Mouse (Mus musculus): ENCODE data around the gene Zg16. TPM values are rescaled to one million over a fixed set of nuclear protein-coding genes. Genes with fewer than 3 reads are reported as not detected.
"Not testable (repeated sequence)": the region's sequence is repeated elsewhere in the genome, so short reads cannot be mapped to it uniquely, and the experiment has no call there.

Gene Zg16
- polyA plus RNA-seq (2015; fragmentation: Nextera tagmentation; extraction: Ambion mirVana) = not detected in 2 replicates

GRCm38 (mm10) chr7:127087278-127088010, at the start of gene Zg16:
TSS of gene Zg16 (minus strand) at chr7:127087328.
- H3K27ac ChIP-seq (ENCODE audit: low read length); H3K4me2 ChIP-seq (ENCODE audit: low read length); H3K9ac ChIP-seq (ENCODE audit: low read depth, low read length); H3K4me1 ChIP-seq (ENCODE audit: control insufficient read depth, insufficient read depth, low read length); ATAC-seq; H3K36me3 ChIP-seq (ENCODE audit: control insufficient read depth, insufficient read depth, low read length); H3K27me3 ChIP-seq (ENCODE audit: control insufficient read depth, insufficient read depth, low read depth, low read length); H3K9me3 ChIP-seq (replicated peaks; ENCODE audit: control insufficient read depth, low read length, poor library complexity, severe bottlenecking); H3K4me3 ChIP-seq (ENCODE audit: low read depth, low read length): not testable (repeated sequence)
- WGBS = 87% methylated on average over 6 of the region's 6 CpGs

GRCm38 (mm10) chr7:127136181-127137071, 49.3 kb upstream of the Zg16 start:
- Histone ChIP-seq H3K4me1 (ENCODE audit: control insufficient read depth, insufficient read depth, low read length) (no peaks in the 10 kb centered on the region), H3K27me3 (ENCODE audit: control insufficient read depth, insufficient read depth, low read depth, low read length) (no peaks in the 10 kb centered on the region), H3K36me3 (ENCODE audit: control insufficient read depth, insufficient read depth, low read length) (no peaks in the 10 kb centered on the region), H3K9me3 (replicated peaks; ENCODE audit: control insufficient read depth, low read length, poor library complexity, severe bottlenecking) (no peaks in the 10 kb centered on the region), H3K4me3 (ENCODE audit: low read depth, low read length) (no peak overlapping the region), H3K27ac (ENCODE audit: low read length) (no peak overlapping the region), H3K4me2 (ENCODE audit: low read length) (no peak overlapping the region), H3K9ac (ENCODE audit: low read depth, low read length) (no peak overlapping the region)
- ATAC-seq = no peak
- WGBS = 87% methylated on average over 22 of the region's 22 CpGs

DNA sequence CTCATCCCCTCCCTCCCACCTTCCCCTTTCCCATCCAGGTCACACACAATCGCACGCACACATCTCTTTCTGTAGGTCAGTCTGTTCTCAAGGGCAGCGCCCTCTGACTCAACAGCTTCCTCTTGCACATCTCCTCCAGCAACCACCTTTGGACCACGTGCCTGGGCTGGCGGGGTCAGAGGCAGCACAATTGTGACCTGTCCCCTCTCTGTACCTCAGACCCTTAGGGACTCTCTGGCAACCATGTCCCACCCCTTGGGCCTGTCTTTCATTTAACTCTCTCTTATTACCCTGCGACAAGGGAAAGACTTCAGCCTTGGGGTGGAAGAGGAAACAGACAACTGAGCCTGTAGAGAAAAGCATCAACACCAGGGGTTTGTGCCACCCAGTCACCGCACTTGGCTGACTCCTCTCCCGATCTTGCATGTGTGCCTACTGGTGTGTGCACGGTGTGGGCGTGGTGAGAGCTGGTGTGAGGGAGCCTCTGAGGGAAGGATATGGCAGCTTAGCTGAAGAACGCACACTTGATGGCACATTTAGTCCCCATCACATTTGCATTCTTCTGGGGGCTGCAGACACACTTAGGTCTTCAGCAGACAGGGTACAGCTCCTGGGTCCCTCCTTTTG, 47.8 kb upstream of the Zg16 start:
- Histone ChIP-seq H3K36me3 (ENCODE audit: control insufficient read depth, insufficient read depth, low read length) (no peaks in the 10 kb centered on the region), H3K4me3 (ENCODE audit: low read depth, low read length) (no peak overlapping the region), H3K27ac (ENCODE audit: low read length) (no peak overlapping the region), H3K4me1 (ENCODE audit: control insufficient read depth, insufficient read depth, low read length) (no peaks in the 10 kb centered on the region), H3K27me3 (ENCODE audit: control insufficient read depth, insufficient read depth, low read depth, low read length) (no peaks in the 10 kb centered on the region), H3K9ac (ENCODE audit: low read depth, low read length) (no peak overlapping the region), H3K9me3 (replicated peaks; ENCODE audit: control insufficient read depth, low read length, poor library complexity, severe bottlenecking) (no peaks in the 10 kb centered on the region), H3K4me2 (ENCODE audit: low read length) (no peak overlapping the region)
- WGBS = 85% methylated on average over 11 of the region's 11 CpGs
- no peak for ATAC-seq

DNA sequence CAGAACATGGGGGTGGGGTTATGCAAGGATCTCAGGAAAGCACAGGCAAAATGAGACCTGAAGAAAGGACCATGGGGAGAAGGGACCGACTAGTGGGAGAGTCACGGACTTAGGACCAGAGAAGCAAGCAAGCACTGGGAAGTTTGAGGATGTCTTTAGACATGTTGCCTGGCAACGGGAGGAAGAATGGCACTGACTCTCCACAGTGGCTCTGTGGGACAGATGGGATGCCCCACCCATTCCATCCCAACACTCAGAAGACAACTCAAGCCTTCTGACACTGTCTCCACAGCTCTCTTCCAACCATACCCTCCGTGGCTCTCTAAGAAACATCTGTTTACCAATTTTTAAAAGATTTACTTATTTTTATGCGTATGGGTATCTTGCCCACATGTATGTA, 46.0 kb upstream of the Zg16 start:
- Histone ChIP-seq H3K4me2 (ENCODE audit: low read length) (no peak overlapping the region), H3K27me3 (ENCODE audit: control insufficient read depth, insufficient read depth, low read depth, low read length) (no peaks in the 10 kb centered on the region), H3K36me3 (ENCODE audit: control insufficient read depth, insufficient read depth, low read length) (no peaks in the 10 kb centered on the region), H3K9me3 (replicated peaks; ENCODE audit: control insufficient read depth, low read length, poor library complexity, severe bottlenecking) (no peaks in the 10 kb centered on the region), H3K4me3 (ENCODE audit: low read depth, low read length) (no peak overlapping the region), H3K9ac (ENCODE audit: low read depth, low read length) (no peak overlapping the region), H3K4me1 (ENCODE audit: control insufficient read depth, insufficient read depth, low read length) (no peaks in the 10 kb centered on the region), H3K27ac (ENCODE audit: low read length) (no peak overlapping the region)
- ATAC-seq = no peak
- WGBS = 43% methylated on average over 5 of the region's 5 CpGs

- 23% methylated on average over 4 of the region's 4 CpGs for WGBS
Observed at GRCm38 (mm10) chr7:127129638-127130037, 42.5 kb upstream of the Zg16 start.

DNA sequence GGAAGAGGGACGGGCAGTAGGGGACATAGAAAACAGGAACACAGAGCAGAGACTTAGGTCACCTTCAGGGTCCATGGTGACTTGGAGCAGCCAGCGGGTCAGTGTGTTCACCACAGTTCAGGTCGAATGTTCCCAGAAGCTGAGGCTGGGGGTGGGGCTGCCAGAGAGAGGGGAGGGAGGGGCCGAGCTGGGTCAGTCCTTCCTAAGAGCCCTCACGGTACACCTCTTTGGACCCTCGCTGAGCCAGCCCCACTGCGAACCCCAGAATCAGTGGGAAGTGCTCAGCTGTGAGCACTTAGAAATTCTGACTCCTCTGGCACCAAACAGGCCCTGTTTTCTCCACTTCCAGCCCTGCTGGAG, 34.8 kb upstream of the Zg16 start, which contains the start of gene Qprt:
Gene Qprt, minus strand, starts transcription at position 316 of the 360 bp plus-strand sequence.
- Histone ChIP-seq H3K27me3 (ENCODE audit: control insufficient read depth, insufficient read depth, low read depth, low read length) (peaks cover 9% of the 10 kb centered on the region), H3K4me2 (ENCODE audit: low read length) (no peak within 1 kb of the TSS), H3K4me1 (ENCODE audit: control insufficient read depth, insufficient read depth, low read length) (no peaks in the 10 kb centered on the region), H3K9me3 (replicated peaks; ENCODE audit: control insufficient read depth, low read length, poor library complexity, severe bottlenecking) (no peaks in the 10 kb centered on the region), H3K4me3 (ENCODE audit: low read depth, low read length) (no peak within 1 kb of the TSS), H3K36me3 (ENCODE audit: control insufficient read depth, insufficient read depth, low read length) (no peaks in the 10 kb centered on the region), H3K27ac (ENCODE audit: low read length) (no peak within 1 kb of the TSS), H3K9ac (ENCODE audit: low read depth, low read length) (no peak within 1 kb of the TSS)
- ATAC-seq = no peak
- WGBS = 8% methylated on average over 7 of the region's 7 CpGs

More at GRCm38 (mm10) chr7:127129638-127130037, 42.5 kb upstream of the Zg16 start:
- Histone ChIP-seq H3K4me1 (ENCODE audit: control insufficient read depth, insufficient read depth, low read length) (no peaks in the 10 kb centered on the region), H3K4me2 (ENCODE audit: low read length) (no peak overlapping the region), H3K36me3 (ENCODE audit: control insufficient read depth, insufficient read depth, low read length) (no peaks in the 10 kb centered on the region), H3K4me3 (ENCODE audit: low read depth, low read length) (no peak overlapping the region), H3K9ac (ENCODE audit: low read depth, low read length) (no peak overlapping the region), H3K9me3 (replicated peaks; ENCODE audit: control insufficient read depth, low read length, poor library complexity, severe bottlenecking) (no peaks in the 10 kb centered on the region), H3K27ac (ENCODE audit: low read length) (no peak overlapping the region), H3K27me3 (ENCODE audit: control insufficient read depth, insufficient read depth, low read depth, low read length) (no peaks in the 10 kb centered on the region)
- no peak for ATAC-seq

- Histone ChIP-seq H3K4me1 (ENCODE audit: control insufficient read depth, insufficient read depth, low read length) (no peaks in the 10 kb centered on the region), H3K9ac (ENCODE audit: low read depth, low read length) (no peak overlapping the region), H3K4me2 (ENCODE audit: low read length) (no peak overlapping the region), H3K27ac (ENCODE audit: low read length) (no peak overlapping the region), H3K27me3 (ENCODE audit: control insufficient read depth, insufficient read depth, low read depth, low read length) (peaks cover 9% of the 10 kb centered on the region), H3K36me3 (ENCODE audit: control insufficient read depth, insufficient read depth, low read length) (no peaks in the 10 kb centered on the region), H3K9me3 (replicated peaks; ENCODE audit: control insufficient read depth, low read length, poor library complexity, severe bottlenecking) (no peaks in the 10 kb centered on the region), H3K4me3 (ENCODE audit: low read depth, low read length) (no peak overlapping the region)
- no peak for ATAC-seq
- WGBS = 6% methylated on average over 21 of the region's 21 CpGs
Observed at GRCm38 (mm10) chr7:127121061-127121910, 34.2 kb upstream of the Zg16 start.

- no peak for ATAC-seq
- no peaks in the 10 kb centered on the region for H3K4me1 ChIP-seq (ENCODE audit: control insufficient read depth, insufficient read depth, low read length)
- peaks cover 9% of the 10 kb centered on the region for H3K27me3 ChIP-seq (ENCODE audit: control insufficient read depth, insufficient read depth, low read depth, low read length)
- WGBS = 52% methylated on average over 14 of the region's 14 CpGs
- no peaks in the 10 kb centered on the region for H3K36me3 ChIP-seq (ENCODE audit: control insufficient read depth, insufficient read depth, low read length)
- H3K9ac ChIP-seq (ENCODE audit: low read depth, low read length) = no peak overlapping the region
- H3K4me3 ChIP-seq (ENCODE audit: low read depth, low read length) = no peak overlapping the region
- no peaks in the 10 kb centered on the region for H3K9me3 ChIP-seq (replicated peaks; ENCODE audit: control insufficient read depth, low read length, poor library complexity, severe bottlenecking)
- no peak overlapping the region for H3K27ac ChIP-seq (ENCODE audit: low read length)
- H3K4me2 ChIP-seq (ENCODE audit: low read length) = no peak overlapping the region
Observed at GRCm38 (mm10) chr7:127118671-127119445, 31.7 kb upstream of the Zg16 start.

Measured in midbrain, embryonic 16.5 days (tissue).